Mouse (Mus musculus) stomach, embryonic 14.5 days (tissue): ENCODE measurements around the gene Tnfrsf12a. TPM values are rescaled to one million over a fixed set of nuclear protein-coding genes. Genes with fewer than 3 reads are reported as not detected.

ENCODE experiments used
- ATAC-seq: fragments of 200-750 bp; cut with Nextera tagmentation; 2 replicates; pipeline ENCODE4 v1.8.0; 2017; ENCODE audit warnings: low read depth, moderate TSS enrichment; ENCODE audit not compliant: insufficient number of reproducible peaks, insufficient read depth, low FRiP score
- H3K27ac ChIP-seq: fragments of 300-500 bp; sonication (generic); 2 replicates; pipeline ENCODE4 v1.5.1; 2014; ENCODE audit warnings: mild to moderate bottlenecking, low read length, moderate library complexity, mixed read lengths
- H3K27me3 ChIP-seq: fragments of 300-500 bp; sonication (generic); 2 replicates; pipeline ENCODE4 v1.6.1; 2014; ENCODE audit warnings: low read length, control low read depth, mixed read lengths; ENCODE audit not compliant: control insufficient read depth, insufficient read depth
- H3K36me3 ChIP-seq: fragments of 300-500 bp; sonication (generic); 2 replicates; pipeline ENCODE4 v1.6.1; 2014; ENCODE audit warnings: mild to moderate bottlenecking, control low read depth, low read length, moderate library complexity, mixed read lengths; ENCODE audit not compliant: control insufficient read depth, insufficient read depth
- H3K4me1 ChIP-seq: fragments of 300-500 bp; sonication (generic); 2 replicates; pipeline ENCODE4 v1.6.1; 2014; ENCODE audit warnings: low read length, control low read depth, mixed read lengths; ENCODE audit not compliant: control insufficient read depth, insufficient read depth
- H3K4me2 ChIP-seq: fragments of 300-500 bp; sonication (generic); replicated peaks from 2 replicates; pipeline ENCODE4 v1.6.1; 2014; ENCODE audit warnings: low read depth, low read length, control low read depth
- H3K4me3 ChIP-seq: fragments of 300-500 bp; sonication (generic); 2 replicates; pipeline ENCODE4 v1.5.1; 2014; ENCODE audit warnings: low read depth, low read length, control low read depth
- H3K9ac ChIP-seq: fragments of 300-500 bp; sonication (generic); replicated peaks from 2 replicates; pipeline ENCODE4 v1.6.1; 2014; ENCODE audit warnings: low read depth, mild to moderate bottlenecking, control low read depth, low read length, moderate library complexity, mixed read lengths
- H3K9me3 ChIP-seq: fragments of 300-500 bp; sonication (generic); 2 replicates; pipeline ENCODE4 v1.6.1; 2016; ENCODE audit warnings: low read depth, low read length, control low read depth; ENCODE audit not compliant: control insufficient read depth
- WGBS: fragments of 180-500 bp; shearing (Covaris S2); extraction: QIAGEN DNeasy Blood & Tissue Kit; methylation state at CpG from one replicate; pipeline ENCODE4 v1.1.7; 2014; 5-methylcytosine and 5-hydroxymethylcytosine counted together
- polyA plus RNA-seq: library from polyadenylated mRNA; unstranded; fragments of >200 nt; fragmentation: Nextera tagmentation; extraction: Ambion mirVana; gene quantifications from 2 replicates; pipeline ENCODE4 v1.2.1, GENCODE M21; 2014

Gene Tnfrsf12a
- polyA plus RNA-seq, 1 experiment from 2014 or later = 18.0 TPM

- no peak overlapping the region for H3K4me2 ChIP-seq
- no peak overlapping the region for H3K4me3 ChIP-seq
- no peaks in the 10 kb centered on the region for H3K9me3 ChIP-seq
- no peak for ATAC-seq
- WGBS = 40% methylated on average over 10 of the region's 10 CpGs
- H3K4me1 ChIP-seq = no peaks in the 10 kb centered on the region
- no peak overlapping the region for H3K9ac ChIP-seq
- H3K36me3 ChIP-seq = no peaks in the 10 kb centered on the region
- H3K27me3 ChIP-seq = no peaks in the 10 kb centered on the region
- no peak overlapping the region for H3K27ac ChIP-seq
Measured at GRCm38 (mm10) chr17:23645894-23646293, 31.4 kb downstream of the Tnfrsf12a start.

- Histone ChIP-seq H3K4me1 (no peaks in the 10 kb centered on the region), H3K9me3 (no peaks in the 10 kb centered on the region), H3K4me2 (peak within 1 kb of the TSS; percentile 89), H3K36me3 (no peaks in the 10 kb centered on the region), H3K27me3 (no peaks in the 10 kb centered on the region), H3K27ac (no peak within 1 kb of the TSS), H3K4me3 (peak within 1 kb of the TSS; percentile 40), H3K9ac (peak within 1 kb of the TSS; percentile 30)
- WGBS = under 1% methylated on average over 58 of the region's 58 CpGs
- ATAC-seq = peak; percentile 38; the same call in 1 of the 2 replicates
Measured at GRCm38 (mm10) chr17:23644613-23645495, 32.4 kb downstream of the Tnfrsf12a start, which contains the start of gene Mmp25. Gene Mmp25 (minus strand): TSS chr17:23645277.

- H3K27ac ChIP-seq = no peak overlapping the region
Measured at GRCm38 (mm10) chr17:23631241-23631640, 46.0 kb downstream of the Tnfrsf12a start.

GRCm38 (mm10) chr17:23630195-23631020 lies 46.9 kb downstream of the Tnfrsf12a start:
- Histone ChIP-seq H3K36me3 (no peaks in the 10 kb centered on the region), H3K27ac (no peak overlapping the region), H3K4me1 (no peaks in the 10 kb centered on the region), H3K9me3 (no peaks in the 10 kb centered on the region), H3K4me3 (peak overlapping the region; percentile 13; the same call in 1 of the 2 replicates), H3K9ac (no peak overlapping the region), H3K27me3 (no peaks in the 10 kb centered on the region), H3K4me2 (peak overlapping the region; percentile 43)
- ATAC-seq = peak; percentile 88
- WGBS = 15% methylated on average over 22 of the region's 22 CpGs

More at GRCm38 (mm10) chr17:23631241-23631640, 46.0 kb downstream of the Tnfrsf12a start:
- no peaks in the 10 kb centered on the region for H3K9me3 ChIP-seq
- H3K4me1 ChIP-seq = no peaks in the 10 kb centered on the region
- no peak for ATAC-seq
- no peaks in the 10 kb centered on the region for H3K27me3 ChIP-seq
- no peak overlapping the region for H3K9ac ChIP-seq
- no peaks in the 10 kb centered on the region for H3K36me3 ChIP-seq
- no peak overlapping the region for H3K4me3 ChIP-seq
- 85% methylated on average over 8 of the region's 8 CpGs for WGBS
- H3K4me2 ChIP-seq = no peak overlapping the region

- H3K27ac ChIP-seq = no peak overlapping the region
Measured at GRCm38 (mm10) chr17:23627813-23628212, 49.5 kb downstream of the Tnfrsf12a start.

More at GRCm38 (mm10) chr17:23627813-23628212, 49.5 kb downstream of the Tnfrsf12a start:
- ATAC-seq = no peak
- WGBS = 43% methylated on average over 7 of the region's 7 CpGs
- Histone ChIP-seq H3K9ac (no peak overlapping the region), H3K9me3 (no peaks in the 10 kb centered on the region), H3K27me3 (no peaks in the 10 kb centered on the region), H3K4me3 (no peak overlapping the region), H3K36me3 (no peaks in the 10 kb centered on the region), H3K4me1 (no peaks in the 10 kb centered on the region), H3K4me2 (no peak overlapping the region)

Other genes starting within 250 kb of the Tnfrsf12a start
- not detected in 2 replicates for gene Vmn2r117, start 197.8 kb downstream of the Tnfrsf12a start, polyA plus RNA-seq
- 18.1 and 18.9 TPM in 2 replicates for gene Zfp213, start 113.2 kb downstream of the Tnfrsf12a start, polyA plus RNA-seq
- gene Zfp13, start 78.0 kb downstream of the Tnfrsf12a start, polyA plus RNA-seq = 13.6 and 15.7 TPM in 2 replicates
- gene Zscan10, start 76.6 kb downstream of the Tnfrsf12a start, polyA plus RNA-seq = 0.10 TPM in 1 of 2 replicates, not detected in the other
- 0.74 and 0.77 TPM in 2 replicates for gene Mmp25, start 32.2 kb downstream of the Tnfrsf12a start, polyA plus RNA-seq
- gene Bicdl2, start 17.0 kb downstream of the Tnfrsf12a start, polyA plus RNA-seq = 2.4 and 3.1 TPM in 2 replicates
- gene Hcfc1r1, start 3.9 kb downstream of the Tnfrsf12a start, polyA plus RNA-seq = 110 TPM in 2 replicates
- gene Thoc6, start 3.6 kb downstream of the Tnfrsf12a start, polyA plus RNA-seq = 36.5 and 40.0 TPM in 2 replicates
- 149 and 158 TPM in 2 replicates for gene Cldn6, start 1.8 kb upstream of the Tnfrsf12a start, polyA plus RNA-seq
- gene Cldn9, start 6.6 kb upstream of the Tnfrsf12a start, polyA plus RNA-seq = 2.9 and 3.0 TPM in 2 replicates
- 0.20 TPM in 1 of 2 replicates, not detected in the other for gene 1520401A03Rik, start 45.3 kb upstream of the Tnfrsf12a start, polyA plus RNA-seq
- 54.8 and 55.9 TPM in 2 replicates for gene Pkmyt1, start 48.9 kb upstream of the Tnfrsf12a start, polyA plus RNA-seq
- gene Paqr4, start 63.4 kb upstream of the Tnfrsf12a start, polyA plus RNA-seq = 24.7 and 25.2 TPM in 2 replicates
- gene Kremen2, start 68.4 kb upstream of the Tnfrsf12a start, polyA plus RNA-seq = 0.45 and 0.69 TPM in 2 replicates
- 54.3 and 57.3 TPM in 2 replicates for gene Flywch1, start 94.1 kb upstream of the Tnfrsf12a start, polyA plus RNA-seq
- 29.0 and 31.0 TPM in 2 replicates for gene Flywch2, start 108.6 kb upstream of the Tnfrsf12a start, polyA plus RNA-seq
- 513 and 521 TPM in 2 replicates for gene Srrm2, start 113.1 kb upstream of the Tnfrsf12a start, polyA plus RNA-seq
- 1,042 and 1,209 TPM in 2 replicates for gene Elob, start 151.7 kb upstream of the Tnfrsf12a start, polyA plus RNA-seq
- not detected in 2 replicates for gene Prss33, start 158.6 kb upstream of the Tnfrsf12a start, polyA plus RNA-seq
- 1.1 and 1.6 TPM in 2 replicates for gene Prss32, start 166.4 kb upstream of the Tnfrsf12a start, polyA plus RNA-seq
- gene Prss41, start 166.7 kb upstream of the Tnfrsf12a start, polyA plus RNA-seq = 1.1 and 2.3 TPM in 2 replicates
- gene Prss21, start 190.6 kb upstream of the Tnfrsf12a start, polyA plus RNA-seq = not detected in 2 replicates
- not detected in 2 replicates for gene Dcpp1, start 203.4 kb upstream of the Tnfrsf12a start, polyA plus RNA-seq
- not detected in 2 replicates for gene Dcpp2, start 203.4 kb upstream of the Tnfrsf12a start, polyA plus RNA-seq
- not detected in 2 replicates for gene Dcpp3, start 240.0 kb upstream of the Tnfrsf12a start, polyA plus RNA-seq